Mouse (Mus musculus): ENCODE data around the gene Zdhhc14. TPM values are rescaled to one million over a fixed set of nuclear protein-coding genes. Genes with fewer than 3 reads are reported as not detected.

The Zdhhc14 gene
- total RNA-seq, 1 experiment from 2014 or later = 0.57 TPM

DNA sequence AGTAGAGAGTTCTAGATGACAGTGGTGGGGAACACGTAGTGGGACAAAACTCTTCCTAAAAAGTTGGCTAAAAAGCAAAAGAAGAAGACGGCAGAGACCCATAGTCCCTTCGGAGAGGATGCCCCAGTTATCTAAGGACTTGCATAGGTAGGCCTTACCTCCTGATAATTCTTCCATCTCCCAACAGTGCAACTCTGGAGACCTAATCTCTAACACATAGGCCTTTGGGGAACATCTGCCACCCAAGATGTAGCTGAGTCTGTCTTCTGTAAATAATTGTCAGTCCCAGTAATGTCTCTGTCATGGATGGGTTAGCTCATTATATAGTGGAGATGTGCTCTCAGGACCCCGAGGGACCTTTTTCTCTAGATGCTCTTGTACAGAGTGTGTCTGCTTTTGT is 6.6 kb downstream of the Zdhhc14 start:
- ATAC-seq (replicated peaks; ENCODE audit: insufficient number of reproducible peaks, low FRiP score, low TSS enrichment, poor library complexity, severe bottlenecking) = no peak

DNA sequence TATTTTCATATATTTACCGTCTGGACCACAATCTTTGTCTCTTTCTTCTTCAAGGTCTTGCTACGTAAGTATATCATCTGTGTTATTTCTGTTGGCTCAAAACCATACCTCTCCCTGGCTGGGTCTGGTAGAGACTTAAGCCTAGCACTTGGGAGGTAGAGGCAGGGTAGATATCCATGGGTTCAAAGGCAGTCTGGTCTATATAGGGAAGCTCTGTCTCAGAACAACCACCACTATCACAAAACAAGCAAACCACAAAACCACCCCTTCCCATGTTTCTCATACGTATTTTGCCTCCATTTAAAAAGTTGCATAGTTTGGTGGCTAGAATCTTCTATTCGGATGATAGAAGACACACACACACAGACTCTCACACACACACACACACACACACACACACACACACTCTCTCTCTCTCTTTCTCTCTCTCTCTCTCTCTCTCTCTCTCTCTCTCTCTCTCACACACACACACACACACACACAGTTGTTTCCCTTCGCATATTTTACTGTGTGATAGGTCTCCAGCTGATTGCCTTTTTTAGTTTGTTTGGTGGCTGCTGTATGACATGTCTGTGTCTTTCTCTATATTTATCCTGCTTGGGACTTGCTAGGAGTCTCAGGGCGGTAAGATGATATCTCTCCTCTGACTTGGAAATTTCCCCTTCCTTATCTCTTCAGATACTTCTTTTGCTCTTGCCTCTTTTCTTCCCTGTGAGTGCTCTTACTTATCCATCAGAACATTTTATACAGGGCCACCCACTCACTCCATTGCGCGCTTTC is 11.8 kb downstream of the Zdhhc14 start:
- ATAC-seq (replicated peaks; ENCODE audit: insufficient number of reproducible peaks, low FRiP score, low TSS enrichment, poor library complexity, severe bottlenecking) = no peak

DNA sequence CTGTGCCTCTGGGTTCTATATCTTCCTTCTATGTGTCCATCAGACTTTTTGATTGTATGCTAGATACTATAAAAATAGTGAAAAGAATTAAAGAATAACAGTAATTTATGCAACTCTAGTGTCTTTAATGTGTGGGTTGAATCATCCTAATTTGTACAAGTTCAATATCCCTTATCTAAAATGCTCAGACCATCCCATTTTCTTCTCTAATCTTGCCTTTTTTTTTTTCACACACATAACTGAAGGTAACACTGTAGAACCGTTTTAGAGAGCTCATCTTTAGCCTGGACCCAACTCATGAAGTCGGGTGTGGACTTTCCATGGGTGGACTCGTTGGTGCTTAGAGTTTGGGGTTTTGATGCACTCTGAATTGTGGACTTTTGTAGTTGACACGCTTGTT is 12.6 kb downstream of the Zdhhc14 start:
- ATAC-seq (replicated peaks; ENCODE audit: insufficient number of reproducible peaks, low FRiP score, low TSS enrichment, poor library complexity, severe bottlenecking) = no peak

DNA sequence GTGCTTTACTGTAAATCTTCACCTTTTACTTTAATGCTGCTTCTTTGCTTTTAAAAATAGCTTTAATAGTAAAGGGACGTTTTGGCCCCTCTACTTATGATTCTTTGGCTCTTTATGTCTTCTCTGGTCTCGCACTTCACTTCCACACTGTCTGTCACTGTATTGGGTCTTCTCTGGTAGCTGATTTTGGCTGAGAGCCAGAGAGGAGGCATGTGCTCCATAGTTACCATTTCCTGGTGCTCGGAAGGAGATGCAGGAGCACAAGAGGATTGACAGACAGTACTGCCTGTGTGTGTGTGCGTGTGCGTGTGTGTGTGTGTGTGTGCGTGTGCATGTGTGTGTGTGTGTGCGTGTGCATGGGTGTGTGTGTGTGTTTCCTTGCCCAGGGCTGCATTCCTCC is 14.2 kb downstream of the Zdhhc14 start:
- ATAC-seq (replicated peaks; ENCODE audit: insufficient number of reproducible peaks, low FRiP score, low TSS enrichment, poor library complexity, severe bottlenecking) = no peak

DNA sequence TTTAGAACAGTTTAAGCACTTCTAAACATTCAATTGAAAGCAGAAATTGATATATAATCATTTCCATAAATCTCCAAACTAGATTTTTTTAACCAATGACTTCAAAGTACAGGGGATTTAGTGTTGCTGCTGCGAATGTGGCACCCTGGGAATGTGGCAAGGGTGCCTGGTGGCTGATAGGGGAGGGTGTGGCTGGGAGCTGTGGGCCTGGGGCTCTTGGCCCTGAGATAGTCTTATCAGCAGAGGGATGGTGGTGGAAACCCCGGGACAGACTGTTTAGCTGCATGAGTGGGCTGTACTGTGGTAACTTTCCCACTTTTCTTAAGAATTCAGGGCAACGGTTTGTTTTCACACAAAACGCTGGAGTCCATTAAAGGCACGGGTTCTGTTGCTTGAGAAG is 14.6 kb downstream of the Zdhhc14 start:
- ATAC-seq (replicated peaks; ENCODE audit: insufficient number of reproducible peaks, low FRiP score, low TSS enrichment, poor library complexity, severe bottlenecking) = no peak

DNA sequence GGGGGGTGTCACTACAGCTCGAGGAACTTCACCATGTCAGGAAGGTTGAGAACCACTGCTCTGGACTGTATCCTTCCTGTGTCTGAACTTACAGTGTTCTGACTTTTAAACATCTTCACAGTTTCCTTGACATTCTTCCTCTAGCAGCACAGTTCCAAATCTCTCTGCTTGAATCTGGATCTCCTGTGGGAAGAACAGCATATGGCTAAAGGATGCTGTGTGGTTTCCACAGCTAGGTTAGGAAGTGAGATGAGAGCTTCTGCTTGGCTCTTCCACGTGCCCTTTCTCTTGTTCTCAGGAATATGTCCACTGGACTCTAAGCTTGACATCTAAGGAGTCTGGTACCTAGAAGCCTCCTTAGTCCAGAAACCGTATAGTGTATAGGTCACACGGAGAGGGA is 15.7 kb downstream of the Zdhhc14 start:
- ATAC-seq (replicated peaks; ENCODE audit: insufficient number of reproducible peaks, low FRiP score, low TSS enrichment, poor library complexity, severe bottlenecking) = no peak

DNA sequence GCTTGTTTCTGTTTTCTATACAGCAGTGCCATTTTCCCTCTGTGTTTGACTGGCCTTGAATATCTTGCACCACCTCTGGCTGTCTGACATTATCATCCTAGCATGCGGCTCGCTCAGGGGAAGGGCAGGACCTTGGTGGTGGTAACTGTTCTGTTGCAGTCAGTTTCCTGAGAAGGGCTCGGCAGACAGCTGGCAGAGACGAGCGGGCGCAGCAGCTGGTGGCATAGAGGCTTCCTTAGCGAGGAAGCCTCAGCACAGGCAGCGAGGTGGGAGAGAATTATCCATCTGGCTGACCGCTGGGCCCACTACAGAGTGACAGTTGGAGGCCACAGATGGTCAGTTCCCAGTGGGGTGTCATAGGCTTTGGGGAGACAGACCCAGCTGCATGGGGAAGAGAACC is 18.2 kb downstream of the Zdhhc14 start:
- no peak for ATAC-seq (replicated peaks; ENCODE audit: insufficient number of reproducible peaks, low FRiP score, low TSS enrichment, poor library complexity, severe bottlenecking)

DNA sequence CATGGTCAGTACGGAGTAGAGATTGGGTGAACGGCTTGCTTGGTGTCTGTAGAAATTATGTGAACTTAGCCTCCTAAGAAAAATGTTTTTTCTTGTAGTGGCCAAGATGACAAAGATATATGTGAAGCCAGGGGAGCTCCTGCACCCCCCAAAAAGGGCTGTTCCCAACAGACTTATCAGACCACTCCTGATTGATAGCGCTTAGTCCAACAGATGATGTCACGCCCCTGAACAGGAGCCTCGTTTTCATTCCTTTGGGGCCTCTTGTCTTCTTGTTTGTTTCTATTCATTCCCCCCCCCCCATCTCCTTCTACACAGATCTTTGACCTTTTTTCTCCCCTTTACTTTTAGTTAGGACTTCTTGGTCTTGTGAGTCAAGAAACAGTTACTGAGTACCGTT is 19.4 kb downstream of the Zdhhc14 start:
- ATAC-seq (replicated peaks; ENCODE audit: insufficient number of reproducible peaks, low FRiP score, low TSS enrichment, poor library complexity, severe bottlenecking) = no peak

DNA sequence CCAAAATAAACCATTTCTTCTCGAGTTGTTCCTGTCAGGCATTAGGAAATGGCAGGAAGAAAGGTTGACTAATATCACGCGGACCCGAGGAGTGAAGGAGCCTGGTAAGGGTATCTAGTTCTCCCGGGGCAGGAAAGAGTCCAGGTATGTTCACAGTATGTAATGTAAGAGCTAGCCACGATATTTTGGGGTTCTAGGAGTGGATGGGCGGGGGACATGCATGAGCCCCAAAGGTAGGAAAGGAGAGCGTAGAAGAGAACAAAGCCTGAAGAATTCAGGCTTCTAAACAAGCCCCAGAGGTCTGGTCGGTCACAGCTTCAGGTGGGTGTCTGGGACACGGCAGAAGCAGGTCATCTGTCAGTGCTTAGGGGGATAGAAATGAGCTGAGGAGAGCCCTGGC is 27.1 kb downstream of the Zdhhc14 start:
- no peak for ATAC-seq (replicated peaks; ENCODE audit: insufficient number of reproducible peaks, low FRiP score, low TSS enrichment, poor library complexity, severe bottlenecking)

DNA sequence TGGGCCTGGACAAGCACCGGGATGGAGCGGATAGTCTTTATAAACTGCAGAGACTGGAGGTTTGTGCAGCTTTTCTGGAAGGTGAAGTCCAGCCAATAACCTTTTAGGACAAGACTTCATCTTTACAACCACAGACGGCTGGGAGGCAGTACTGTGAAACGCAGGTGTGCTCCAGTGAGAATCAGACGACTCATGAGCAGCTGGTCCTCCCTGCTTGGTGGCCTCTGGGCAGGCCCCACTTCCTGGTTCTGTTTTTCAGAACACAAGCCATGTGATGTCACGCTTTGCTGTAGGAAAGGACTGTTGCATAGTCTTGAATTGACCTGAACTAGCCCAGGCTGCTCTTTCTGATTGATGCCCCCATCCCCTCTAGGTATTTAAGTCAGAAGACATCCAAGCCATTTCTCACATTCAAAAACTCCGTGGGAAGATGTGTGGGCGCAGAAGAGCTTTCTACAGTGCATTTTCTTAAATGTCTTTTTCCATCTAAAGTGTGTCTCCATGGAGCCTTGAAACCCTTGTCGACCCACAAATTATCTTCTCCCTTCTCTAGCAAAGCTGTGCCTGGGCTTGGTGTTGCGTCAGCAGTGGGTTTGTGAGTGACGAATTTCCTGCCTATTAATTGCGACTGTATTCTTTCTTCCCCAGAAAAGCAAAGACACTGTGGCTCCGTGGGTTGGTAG is 27.7 kb downstream of the Zdhhc14 start:
- ATAC-seq (replicated peaks; ENCODE audit: insufficient number of reproducible peaks, low FRiP score, low TSS enrichment, poor library complexity, severe bottlenecking) = no peak

DNA sequence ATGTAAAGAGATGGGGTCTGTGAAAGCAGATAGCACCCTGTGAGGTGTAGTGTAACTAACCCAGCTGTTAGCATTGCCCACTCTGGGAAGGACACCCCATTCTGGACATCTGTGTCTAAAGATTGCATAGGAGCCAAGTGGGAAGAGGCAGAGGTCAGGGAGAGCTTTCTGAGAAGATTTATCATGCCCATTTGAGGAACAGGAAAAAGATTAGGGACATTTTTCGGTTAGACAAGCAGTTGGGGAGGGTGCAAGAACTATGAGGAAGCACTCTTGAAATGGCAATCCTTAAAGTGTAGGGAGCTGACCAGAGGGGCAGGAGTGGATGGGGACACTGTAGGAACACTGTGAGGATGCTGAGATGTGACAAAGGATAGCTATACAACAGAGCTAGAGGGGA is 29.2 kb downstream of the Zdhhc14 start:
- ATAC-seq (replicated peaks; ENCODE audit: insufficient number of reproducible peaks, low FRiP score, low TSS enrichment, poor library complexity, severe bottlenecking) = no peak

DNA sequence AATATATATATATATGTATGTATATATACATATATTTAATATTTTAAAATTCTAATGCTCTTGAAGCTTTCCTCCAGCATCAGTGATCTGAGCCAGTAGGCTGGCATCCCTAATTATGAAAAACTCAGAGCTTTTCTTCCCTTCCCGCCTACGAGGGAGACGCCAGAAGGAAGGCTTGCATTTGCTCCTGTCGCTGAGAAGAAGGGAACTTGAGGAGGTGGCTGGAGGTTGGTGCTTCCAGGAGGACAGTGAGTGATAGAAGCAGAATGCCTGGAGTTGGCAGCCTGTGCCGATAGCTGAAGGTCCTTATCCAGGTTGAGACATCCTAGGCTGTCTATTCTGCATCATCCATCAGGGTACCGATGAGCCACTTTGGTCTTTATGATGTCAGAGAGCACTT is 37.2 kb downstream of the Zdhhc14 start:
- ATAC-seq (replicated peaks; ENCODE audit: insufficient number of reproducible peaks, low FRiP score, low TSS enrichment, poor library complexity, severe bottlenecking) = no peak

DNA sequence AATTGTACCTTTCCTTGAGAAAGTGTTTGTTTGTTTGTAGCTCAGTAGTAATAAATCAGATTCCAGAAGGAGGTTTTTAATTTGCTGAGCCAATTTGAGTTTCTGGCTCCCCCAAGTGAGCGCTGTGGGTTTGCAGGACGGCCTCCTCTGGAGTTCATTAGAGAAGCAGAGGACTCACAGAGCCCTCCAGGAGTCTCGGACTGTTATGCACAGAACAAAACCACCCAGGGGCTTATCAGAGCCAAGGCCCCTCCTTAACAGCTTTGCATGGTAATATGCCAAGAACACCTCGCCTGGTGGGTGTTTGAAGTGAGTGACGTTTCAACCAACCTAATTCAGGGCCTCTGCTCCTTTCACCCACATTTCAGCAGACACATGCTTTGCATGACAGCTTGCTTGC is 40.5 kb downstream of the Zdhhc14 start:
- no peak for ATAC-seq (replicated peaks; ENCODE audit: insufficient number of reproducible peaks, low FRiP score, low TSS enrichment, poor library complexity, severe bottlenecking)

DNA sequence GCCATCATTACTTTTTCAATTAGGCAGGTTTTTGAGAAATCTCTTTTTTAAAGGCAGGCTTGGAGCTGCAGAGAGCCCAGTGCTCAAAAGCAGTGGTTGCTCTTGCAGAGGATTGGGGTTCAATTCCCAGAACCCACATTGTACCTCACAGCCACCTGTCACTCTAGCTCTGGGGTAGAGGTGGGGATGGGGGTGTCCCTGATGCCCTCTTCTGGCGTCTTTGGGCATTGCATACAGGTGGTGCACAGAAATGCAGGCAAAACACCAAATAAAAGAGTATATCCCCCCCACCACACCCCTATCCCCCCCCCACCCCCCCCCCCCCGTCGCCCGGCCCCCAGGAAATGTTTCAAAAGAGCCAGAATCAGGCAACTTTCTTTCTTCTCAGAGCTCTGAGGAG is 43.0 kb downstream of the Zdhhc14 start:
- no peak for ATAC-seq (replicated peaks; ENCODE audit: insufficient number of reproducible peaks, low FRiP score, low TSS enrichment, poor library complexity, severe bottlenecking)

DNA sequence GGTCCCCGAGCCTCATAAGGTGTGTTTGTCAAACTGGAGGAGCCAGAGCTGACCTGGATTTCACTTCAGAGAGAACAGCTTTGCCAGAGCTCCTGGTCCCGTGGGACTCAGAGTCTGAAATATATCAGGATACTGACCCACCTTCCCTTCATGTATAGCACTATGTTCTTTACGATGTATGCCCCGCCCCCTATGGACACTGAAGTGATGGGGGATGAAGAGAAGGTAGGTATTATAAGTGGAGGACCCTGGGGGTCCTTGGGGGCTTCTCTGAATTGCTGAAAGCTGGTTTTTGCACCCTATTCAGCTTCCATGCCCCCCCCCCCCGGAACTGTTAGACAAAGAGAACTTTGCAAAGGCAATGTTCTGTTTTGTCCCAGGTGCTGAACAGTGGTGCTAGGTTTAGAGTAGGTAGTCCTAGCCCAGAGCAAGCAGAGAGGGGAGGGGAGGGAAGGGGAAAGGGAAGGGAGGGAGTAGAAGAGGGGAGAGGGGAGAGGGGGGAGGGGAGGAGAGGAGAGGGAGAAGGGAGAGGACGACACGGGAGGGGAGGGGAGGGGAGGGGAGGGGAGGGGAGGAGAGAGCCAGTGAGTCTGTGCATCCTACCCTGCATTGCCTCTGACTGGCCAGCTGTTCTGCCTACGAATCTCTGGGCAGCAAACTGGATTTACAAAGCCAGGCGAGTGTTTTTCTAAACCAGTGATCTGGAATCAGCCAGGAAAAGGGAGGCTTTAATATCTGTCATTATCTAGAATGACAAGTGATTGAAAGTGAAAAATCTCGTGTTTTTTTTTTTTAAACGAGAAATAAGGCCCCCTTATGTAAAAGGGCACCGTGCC is 44.1 kb downstream of the Zdhhc14 start:
- no peak for ATAC-seq (replicated peaks; ENCODE audit: insufficient number of reproducible peaks, low FRiP score, low TSS enrichment, poor library complexity, severe bottlenecking)

DNA sequence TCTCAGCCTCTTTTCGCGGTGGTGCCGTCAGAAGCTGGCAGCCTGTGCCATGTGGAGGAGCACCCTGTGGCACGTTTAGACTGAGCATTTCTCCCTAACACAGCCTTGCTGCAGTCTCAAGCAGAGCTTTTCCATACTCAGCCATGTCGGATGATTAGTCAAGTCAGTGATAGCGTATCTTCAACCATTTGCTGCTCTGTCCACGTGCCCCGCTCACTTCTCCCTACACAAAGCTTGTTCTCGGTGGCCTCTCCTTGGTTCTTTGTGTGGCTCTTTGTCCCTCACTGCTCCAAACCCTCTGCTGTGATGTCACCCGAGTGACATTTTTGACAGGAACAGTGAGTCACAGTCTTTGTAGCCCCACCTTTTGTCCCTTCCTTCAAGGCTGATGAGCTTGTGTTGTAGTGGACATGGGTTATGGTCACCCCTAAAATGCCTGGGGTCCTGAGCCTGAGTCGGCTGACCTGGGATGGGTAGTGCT is 44.8 kb downstream of the Zdhhc14 start:
- no peak for ATAC-seq (replicated peaks; ENCODE audit: insufficient number of reproducible peaks, low FRiP score, low TSS enrichment, poor library complexity, severe bottlenecking)

DNA sequence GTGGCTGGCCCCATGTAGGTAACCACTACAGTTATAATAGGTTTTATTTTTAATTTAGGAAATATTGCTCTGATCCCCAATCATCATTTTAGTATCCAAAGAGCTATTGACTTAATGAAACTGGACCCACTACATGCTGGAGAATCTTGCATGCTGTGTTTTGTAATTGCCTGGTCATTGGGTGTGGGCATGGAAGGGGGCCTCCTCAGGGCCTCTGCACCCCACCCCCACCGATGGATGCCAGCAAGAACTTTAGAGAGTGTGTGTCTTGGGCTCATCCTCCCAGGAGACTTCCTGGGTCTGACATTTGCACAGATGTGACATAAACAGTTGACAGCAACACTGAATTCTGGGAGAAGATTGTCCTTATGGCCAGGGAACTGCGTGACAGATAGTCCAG is 49.8 kb downstream of the Zdhhc14 start:
- no peak for ATAC-seq (replicated peaks; ENCODE audit: insufficient number of reproducible peaks, low FRiP score, low TSS enrichment, poor library complexity, severe bottlenecking)

DNA sequence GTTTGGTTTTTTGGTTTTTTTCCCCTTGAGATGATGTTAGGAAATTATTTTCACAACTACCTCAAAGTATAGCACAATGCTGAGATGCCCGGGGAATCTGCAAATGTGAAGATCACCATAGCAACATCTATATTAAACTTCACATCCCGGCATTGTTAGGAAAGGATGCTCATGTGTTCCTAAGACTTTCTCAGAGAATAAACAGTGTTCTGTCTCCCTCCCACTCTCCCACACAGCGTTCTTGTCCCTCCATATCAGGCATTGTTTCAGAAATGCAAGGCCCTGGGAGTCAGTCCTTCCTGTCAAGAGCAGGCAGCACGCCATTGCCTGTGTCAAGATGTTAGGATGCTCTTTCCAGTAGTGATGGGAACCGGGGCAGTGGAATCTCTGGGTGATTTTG is 51.7 kb downstream of the Zdhhc14 start:
- no peak for ATAC-seq (replicated peaks; ENCODE audit: insufficient number of reproducible peaks, low FRiP score, low TSS enrichment, poor library complexity, severe bottlenecking)

DNA sequence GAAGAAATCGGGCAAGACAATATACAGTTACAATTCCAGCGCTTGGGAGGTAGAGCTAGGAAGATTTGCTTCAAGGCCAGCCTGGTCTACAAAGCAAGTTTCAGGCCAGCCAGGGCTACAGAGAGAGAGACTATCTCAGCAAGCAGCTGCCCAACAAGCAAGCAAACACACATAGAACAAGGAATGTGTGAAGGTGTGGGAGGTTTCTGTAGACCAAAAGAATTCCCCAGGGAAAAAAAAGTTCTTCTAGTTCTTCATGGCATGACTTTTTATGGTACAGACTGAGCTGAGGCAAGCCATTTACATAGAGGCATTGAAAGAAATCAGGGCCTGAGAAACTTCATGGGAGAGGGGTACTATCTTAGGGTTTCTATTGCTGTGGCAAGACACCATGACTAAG is 52.7 kb downstream of the Zdhhc14 start:
- ATAC-seq (replicated peaks; ENCODE audit: insufficient number of reproducible peaks, low FRiP score, low TSS enrichment, poor library complexity, severe bottlenecking) = no peak

DNA sequence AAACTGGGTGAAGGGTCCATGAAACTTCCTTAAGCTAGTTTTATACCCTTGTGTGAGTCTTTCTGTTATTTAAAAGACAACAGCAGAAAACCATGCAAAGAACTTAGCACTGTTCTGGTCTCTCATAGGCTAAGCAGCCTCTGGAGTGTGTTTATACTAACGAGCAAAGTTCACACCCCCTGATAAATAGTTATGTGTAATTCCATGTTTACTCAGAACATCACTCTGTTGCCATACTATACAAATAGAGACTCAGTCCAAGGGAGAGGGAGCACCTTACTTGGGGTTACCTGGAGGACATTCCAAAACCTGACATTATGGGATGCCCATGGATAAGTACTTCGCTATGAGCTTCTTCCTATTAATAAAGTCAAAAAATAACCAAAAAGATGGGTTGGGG is 56.2 kb downstream of the Zdhhc14 start:
- no peak for ATAC-seq (replicated peaks; ENCODE audit: insufficient number of reproducible peaks, low FRiP score, low TSS enrichment, poor library complexity, severe bottlenecking)

Data from monocyte, adult 5-6 weeks (primary cell).